Mouse (Mus musculus) liver, embryonic 14.5 days (tissue): ENCODE data around the gene Ltbp1. TPM values are rescaled to one million over a fixed set of nuclear protein-coding genes. Genes with fewer than 3 reads are reported as not detected.

Experiments
- ATAC-seq: fragments of 200-750 bp; cut with Nextera tagmentation; 2 replicates; pipeline ENCODE4 v1.8.0; 2017; ENCODE audit warnings: moderate number of reproducible peaks, mild to moderate bottlenecking, moderate library complexity; ENCODE audit not compliant: insufficient read depth
- DNase-seq, 3 experiments: peaks; one replicate each; pipeline ENCODE4 v3.0.0-alpha.2; 2012 to 2013; ENCODE audit warnings: low read depth in 3 of 3, low spot score in 3 of 3
- H3K27ac ChIP-seq: fragments of 300-500 bp; sonication (generic); 2 replicates; pipeline ENCODE4 v1.5.1; 2014; ENCODE audit warnings: moderate library complexity, mild to moderate bottlenecking, control low read depth, inconsistent platforms
- H3K27me3 ChIP-seq: fragments of 300-500 bp; sonication (generic); 2 replicates; pipeline ENCODE4 v1.6.1; 2014; ENCODE audit warnings: mild to moderate bottlenecking, low read length, moderate library complexity; ENCODE audit not compliant: control insufficient read depth, insufficient read depth
- H3K36me3 ChIP-seq: fragments of 300-500 bp; sonication (generic); replicated peaks from 2 replicates; pipeline ENCODE4 v1.6.1; 2014; ENCODE audit warnings: low read depth; ENCODE audit not compliant: control insufficient read depth, insufficient read depth
- H3K4me1 ChIP-seq, 2 experiments: fragments of 200-500 bp in 1 of 2; fragments of 300-500 bp in 1 of 2; sonication (generic) in 1 of 2; replicated peaks; 2 replicates each; pipeline ENCODE4 v1.6.1; 2012 to 2014; ENCODE audit warnings: antibody characterized with exemption in 1 of 2, inconsistent platforms in 1 of 2, low read length in 1 of 2; ENCODE audit not compliant: control insufficient read depth in 2 of 2, insufficient read depth in 2 of 2
- H3K4me2 ChIP-seq: fragments of 300-500 bp; sonication (generic); 2 replicates; pipeline ENCODE4 v1.6.1; 2014; ENCODE audit warnings: low read depth, mild to moderate bottlenecking, control low read depth, moderate library complexity
- H3K4me3 ChIP-seq, 2 experiments: fragments of 200-500 bp in 1 of 2; fragments of 300-500 bp in 1 of 2; sonication (generic) in 1 of 2; 2 replicates each; pipeline ENCODE4 v1.5.1; 2012 to 2014; ENCODE audit warnings: low read depth in 2 of 2, low read length in 2 of 2, mild to moderate bottlenecking in 2 of 2, control low read depth in 1 of 2, inconsistent platforms in 1 of 2, moderate library complexity in 1 of 2; ENCODE audit not compliant: insufficient read depth in 1 of 2
- H3K9ac ChIP-seq: fragments of 300-500 bp; sonication (generic); replicated peaks from 2 replicates; pipeline ENCODE4 v1.6.1; 2014; ENCODE audit warnings: mild to moderate bottlenecking, control low read depth, moderate library complexity
- H3K9me3 ChIP-seq: fragments of 300-500 bp; sonication (generic); 2 replicates; pipeline ENCODE4 v1.6.1; 2016; ENCODE audit warnings: low read length, mixed read lengths; ENCODE audit not compliant: control insufficient read depth
- CTCF ChIP-seq: IDR thresholded peaks from 2 replicates; pipeline ENCODE4 v1.5.1; 2016; ENCODE audit warnings: antibody characterized with exemption, low read depth, control low read depth
- EP300 ChIP-seq: IDR thresholded peaks from 2 replicates; pipeline ENCODE4 v1.6.1; 2016; ENCODE audit warnings: antibody characterized with exemption, low read depth
- WGBS: fragments of 180-500 bp; shearing (Covaris S2); extraction: QIAGEN DNeasy Blood & Tissue Kit; methylation state at CpG from one replicate; pipeline ENCODE4 v1.1.7; 2014; ENCODE audit not compliant: insufficient replicate concordance; 5-methylcytosine and 5-hydroxymethylcytosine counted together
- polyA plus RNA-seq, 2 experiments: library from polyadenylated mRNA; depleted of rRNA in 1 of 2; stranded (reverse) in 1 of 2; unstranded in 1 of 2; fragments of >200 nt; fragmentation: Nextera tagmentation in 1 of 2; extraction: Ambion mirVana in 1 of 2; gene quantifications; 2 replicates each; pipeline versions ENCODE4 v1.2.1 to v1.2.3; 2012 to 2014

Gene Ltbp1
- polyA plus RNA-seq, 2 experiments, result 1.9 to 2.2 TPM

GRCm38 (mm10) chr17:75039017-75039416, 33.6 kb downstream of the Ltbp1 start:
- H3K27ac ChIP-seq, result no peak overlapping the region
- no peak overlapping the region for H3K4me3 ChIP-seq
- ATAC-seq (no peak), DNase-seq (no peak)
- 63% methylated on average over 4 of the region's 4 CpGs for WGBS
- TF ChIP-seq CTCF (no peak), EP300 (no peak)
- H3K36me3 ChIP-seq, result no peaks in the 10 kb centered on the region
- H3K4me1 ChIP-seq, result no peaks in the 10 kb centered on the region
- H3K9me3 ChIP-seq, result no peaks in the 10 kb centered on the region
- no peak overlapping the region for H3K9ac ChIP-seq
- H3K27me3 ChIP-seq, result no peaks in the 10 kb centered on the region
- H3K4me2 ChIP-seq, result no peak overlapping the region

GRCm38 (mm10) chr17:75049366-75049969, 44.1 kb downstream of the Ltbp1 start:
- DNase-seq, result no peak
- ATAC-seq, result no peak

GRCm38 (mm10) chr17:75051440-75051925, 46.1 kb downstream of the Ltbp1 start:
- Histone ChIP-seq H3K36me3 (no peaks in the 10 kb centered on the region), H3K9me3 (no peaks in the 10 kb centered on the region), H3K27me3 (no peaks in the 10 kb centered on the region), H3K4me2 (no peak overlapping the region), H3K27ac (no peak overlapping the region), H3K4me3 (no peak overlapping the region), H3K4me1 (no peaks in the 10 kb centered on the region; a peak in 1 of 4 replicates), H3K9ac (no peak overlapping the region)
- TF ChIP-seq CTCF (no peak), EP300 (no peak)
- 71% methylated on average over 8 of the region's 8 CpGs for WGBS
- no peak for DNase-seq
- no peak for ATAC-seq

More at GRCm38 (mm10) chr17:75049366-75049969, 44.1 kb downstream of the Ltbp1 start:
- Histone ChIP-seq H3K27me3 (no peaks in the 10 kb centered on the region), H3K4me2 (no peak overlapping the region), H3K36me3 (no peaks in the 10 kb centered on the region), H3K4me3 (no peak overlapping the region), H3K4me1 (no peaks in the 10 kb centered on the region), H3K9ac (no peak overlapping the region), H3K27ac (no peak overlapping the region), H3K9me3 (no peaks in the 10 kb centered on the region)
- 71% methylated on average over 8 of the region's 8 CpGs for WGBS
- no peak for TF ChIP-seq EP300
- no peak for TF ChIP-seq CTCF

- H3K4me1 ChIP-seq, result no peaks in the 10 kb centered on the region; a peak in 1 of 4 replicates
- H3K4me2 ChIP-seq, result no peak overlapping the region
- H3K27me3 ChIP-seq, result no peaks in the 10 kb centered on the region
- no peaks in the 10 kb centered on the region for H3K36me3 ChIP-seq
- TF ChIP-seq EP300 (no peak), CTCF (no peak)
- DNase-seq, result no peak
- H3K4me3 ChIP-seq, result no peak overlapping the region
- no peak overlapping the region for H3K9ac ChIP-seq
- 65% methylated on average over 5 of the region's 5 CpGs for WGBS
- H3K9me3 ChIP-seq, result no peaks in the 10 kb centered on the region
- no peak for ATAC-seq
- H3K27ac ChIP-seq, result no peak overlapping the region
Observed at GRCm38 (mm10) chr17:75055235-75055634, 49.9 kb downstream of the Ltbp1 start.

- Histone ChIP-seq H3K9me3 (no peaks in the 10 kb centered on the region), H3K4me2 (no peak overlapping the region), H3K4me1 (no peaks in the 10 kb centered on the region; a peak in 1 of 4 replicates), H3K27ac (no peak overlapping the region), H3K9ac (no peak overlapping the region), H3K36me3 (no peaks in the 10 kb centered on the region), H3K4me3 (no peak overlapping the region), H3K27me3 (no peaks in the 10 kb centered on the region)
- TF ChIP-seq CTCF (no peak), EP300 (no peak)
- WGBS, result 76% methylated on average over 6 of the region's 6 CpGs
- no peak for ATAC-seq
- no peak for DNase-seq
Observed at GRCm38 (mm10) chr17:75055961-75056360, 50.6 kb downstream of the Ltbp1 start.
